In the genomic region with DNA sequence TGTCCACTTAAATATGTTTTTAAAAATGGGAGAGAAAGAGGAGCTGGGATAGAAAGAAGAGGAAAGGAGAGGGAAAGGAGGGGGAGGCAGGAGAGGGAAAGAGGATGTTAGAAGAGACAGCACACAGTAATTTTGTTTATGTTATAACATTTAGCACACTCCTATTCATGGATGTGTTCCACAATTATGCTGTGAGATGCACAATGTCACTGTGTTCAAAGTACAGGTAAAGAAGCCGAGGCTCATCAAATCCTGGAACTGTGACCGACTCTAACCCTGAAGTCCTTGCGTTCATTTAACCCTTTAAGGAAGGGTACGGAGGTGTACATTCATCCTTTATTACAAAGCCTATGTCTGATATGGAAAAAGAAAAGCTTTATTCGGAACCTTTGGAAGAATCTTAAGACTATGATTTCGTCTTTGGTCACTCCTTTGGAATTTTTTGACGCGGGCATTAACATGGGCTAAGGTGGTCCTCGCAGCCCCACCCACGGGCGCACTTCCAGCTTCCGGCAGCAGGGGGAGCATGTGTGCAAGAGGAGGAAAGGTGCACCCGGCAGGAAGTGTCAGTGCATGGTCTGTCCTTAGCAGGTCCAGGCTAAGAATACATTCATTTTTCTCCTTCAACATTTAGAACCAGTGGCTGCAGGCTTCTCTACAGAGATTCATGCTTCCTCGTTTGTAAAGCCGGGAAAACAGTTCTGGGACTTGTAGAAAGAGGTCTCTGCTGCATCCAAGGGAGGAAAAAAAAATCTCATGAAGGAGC, we compare ENCODE assay signal across 8 mouse cellular contexts.
A peak's percentile ranks its signal among the peaks of the same experiment; 100 is the strongest.
DNase-seq lines count a peak whose midpoint lies in the region; ATAC-seq and TF ChIP-seq lines count a peak whose summit lies in the region.

No protein-coding gene starts in this region.

- WGBS in bone marrow, adult 2 months = under 1% methylated on average over 15 of the region's 15 CpGs
- 3% methylated on average over 15 of the region's 15 CpGs for WGBS in embryonic facial prominence, embryonic 15.5 days
- 2% methylated on average over 15 of the region's 15 CpGs for WGBS in heart, embryonic 10.5 days
- WGBS in kidney, embryonic 15.5 days = 2% methylated on average over 15 of the region's 15 CpGs
- 3% methylated on average over 15 of the region's 15 CpGs for WGBS in liver, adult 2 months

- no peak for TF ChIP-seq POLR2A in bone marrow, adult 2 months (IDR thresholded peaks at IDR 0.05; ENCODE audit: borderline replicate concordance, control insufficient read depth, low read depth, low read length)
- TF ChIP-seq POLR2A in liver, adult 2 months (IDR thresholded peaks at IDR 0.05; ENCODE audit: extremely low read depth, insufficient read depth, low read length) = no peak
- TF ChIP-seq POLR2A in myocyte (IDR thresholded peaks at IDR 0.05; ENCODE audit: insufficient read length, low read depth) = no peak

- H3K9ac ChIP-seq in embryonic facial prominence, embryonic 15.5 days = no peak overlapping the region
- H3K9ac ChIP-seq in kidney, embryonic 15.5 days = 0 out of 2 replicates have a peak overlapping the region, but pooled peaks have one; percentile 23
- no peak overlapping the region for H3K9ac ChIP-seq in liver, adult 2 months (ENCODE audit: low read depth, low read length)

- H3K9me3 ChIP-seq in embryonic facial prominence, embryonic 15.5 days (replicated peaks) = no peaks in the 10 kb centered on the region
- no peaks in the 10 kb centered on the region for H3K9me3 ChIP-seq in heart, embryonic 10.5 days
- H3K9me3 ChIP-seq in kidney, embryonic 15.5 days (replicated peaks) = no peaks in the 10 kb centered on the region

- peak; percentile 99 for TF ChIP-seq CTCF in bone marrow, adult 2 months (IDR thresholded peaks at IDR 0.05; ENCODE audit: control insufficient read depth, insufficient read depth, low read length)
- peak; percentile 98 for TF ChIP-seq CTCF in liver, adult 2 months (IDR thresholded peaks at IDR 0.05; ENCODE audit: low read depth, low read length)

- DNase-seq in A20 (ENCODE audit: low read depth, low spot score) = peak; percentile 75
- DNase-seq in heart, embryonic 10.5 days (ENCODE audit: low spot score) = peak; percentile 92
- peak; percentile 47 for DNase-seq in liver, adult 2 months (ENCODE audit: extremely low read depth, low read depth, low spot score)
- DNase-seq in spleen, postnatal 4 days (ENCODE audit: low spot score in 2 of 2) = peak; percentile 91 to 99

- H3K27ac ChIP-seq in bone marrow, adult 2 months (ENCODE audit: control insufficient read depth, insufficient read depth, low read depth, low read length, poor library complexity) = no peak overlapping the region
- H3K27ac ChIP-seq in embryonic facial prominence, embryonic 15.5 days (replicated peaks) = peak overlapping the region; percentile 80
- H3K27ac ChIP-seq in heart, embryonic 10.5 days = peak overlapping the region; percentile 89
- peak overlapping the region; percentile 91 for H3K27ac ChIP-seq in kidney, embryonic 15.5 days
- no peak overlapping the region for H3K27ac ChIP-seq in liver, adult 2 months (replicated peaks; ENCODE audit: insufficient read depth, low read depth, low read length)

- H3K27me3 ChIP-seq in embryonic facial prominence, embryonic 15.5 days = no peaks in the 10 kb centered on the region
- H3K27me3 ChIP-seq in heart, embryonic 10.5 days (ENCODE audit: insufficient read depth, poor library complexity, severe bottlenecking) = no peaks in the 10 kb centered on the region
- H3K27me3 ChIP-seq in kidney, embryonic 15.5 days = no peaks in the 10 kb centered on the region
- H3K27me3 ChIP-seq in liver, adult 2 months (ENCODE audit: control insufficient read depth, insufficient read depth, low read length) = no peaks in the 10 kb centered on the region
- H3K27me3 ChIP-seq in myocyte (ENCODE audit: control insufficient read depth, insufficient read depth, insufficient read length) = no peaks in the 10 kb centered on the region

- H3K4me1 ChIP-seq in bone marrow, adult 2 months (ENCODE audit: control insufficient read depth, insufficient read depth, low read length) = peaks cover 2% of the 10 kb centered on the region; the same call in 1 of the 2 replicates
- peaks cover 36% of the 10 kb centered on the region for H3K4me1 ChIP-seq in embryonic facial prominence, embryonic 15.5 days
- peaks cover 29% of the 10 kb centered on the region for H3K4me1 ChIP-seq in heart, embryonic 10.5 days
- peaks cover 43% of the 10 kb centered on the region for H3K4me1 ChIP-seq in kidney, embryonic 15.5 days
- peaks cover 10% of the 10 kb centered on the region; the same call in 1 of the 2 replicates for H3K4me1 ChIP-seq in liver, adult 2 months (ENCODE audit: control insufficient read depth, insufficient read depth, low read length)

- ATAC-seq in embryonic facial prominence, embryonic 15.5 days (ENCODE audit: insufficient number of reproducible peaks, low FRiP score, low TSS enrichment, low read depth) = no peak
- peak; percentile 64 for ATAC-seq in kidney, embryonic 15.5 days (replicated peaks; ENCODE audit: low FRiP score)

- no peaks in the 10 kb centered on the region for H3K79me2 ChIP-seq in liver, adult 2 months (ENCODE audit: control insufficient read depth, insufficient read depth, low read length)
- H3K79me2 ChIP-seq in myocyte (ENCODE audit: control insufficient read depth, insufficient read depth) = no peaks in the 10 kb centered on the region

- H3K36me3 ChIP-seq in embryonic facial prominence, embryonic 15.5 days = no peaks in the 10 kb centered on the region
- H3K36me3 ChIP-seq in heart, embryonic 10.5 days = no peaks in the 10 kb centered on the region
- no peaks in the 10 kb centered on the region for H3K36me3 ChIP-seq in kidney, embryonic 15.5 days
- no peaks in the 10 kb centered on the region for H3K36me3 ChIP-seq in liver, adult 2 months (ENCODE audit: control insufficient read depth, insufficient read depth, low read length)
- H3K36me3 ChIP-seq in myocyte (ENCODE audit: control insufficient read depth, insufficient read depth) = no peaks in the 10 kb centered on the region

- H3ac ChIP-seq in myocyte (ENCODE audit: control insufficient read depth, insufficient read length) = no peak overlapping the region

- H3K4me3 ChIP-seq in bone marrow, adult 2 months (replicated peaks; ENCODE audit: control insufficient read depth, low read depth, low read length) = peak overlapping the region; percentile 51
- H3K4me3 ChIP-seq in embryonic facial prominence, embryonic 15.5 days (replicated peaks) = peak overlapping the region; percentile 34
- peak overlapping the region; percentile 58 for H3K4me3 ChIP-seq in heart, embryonic 10.5 days
- H3K4me3 ChIP-seq in kidney, embryonic 15.5 days (replicated peaks) = peak overlapping the region; percentile 36
- H3K4me3 ChIP-seq in liver, adult 2 months (ENCODE audit: insufficient read depth, low read depth, low read length) = 0 out of 2 replicates have a peak overlapping the region, but pooled peaks have one; percentile 11
- peak overlapping the region; percentile 15 for H3K4me3 ChIP-seq in myocyte

- H3K4me2 ChIP-seq in embryonic facial prominence, embryonic 15.5 days (replicated peaks) = peak overlapping the region; percentile 56
- peak overlapping the region; percentile 65 for H3K4me2 ChIP-seq in kidney, embryonic 15.5 days
- H3K4me2 ChIP-seq in myocyte (ENCODE audit: low read depth) = peak overlapping the region; percentile 91

TF ChIP-seq in myocyte, 11 proteins besides CTCF, POLR2A, EP300 and RAD21:
- TF ChIP-seq TCF3 (IDR thresholded peaks at IDR 0.05; ENCODE audit: insufficient read length, low read depth) = no peak
- no peak for TF ChIP-seq MYOG (IDR thresholded peaks at IDR 0.05; ENCODE audit: control insufficient read depth in 1 of 3, insufficient read depth in 1 of 3, insufficient read length in 2 of 3, low read depth in 2 of 3)
- TF ChIP-seq SRF (IDR thresholded peaks at IDR 0.05; ENCODE audit: control insufficient read depth, insufficient read length, low read depth) = no peak
- no peak for TF ChIP-seq USF1 (IDR thresholded peaks at IDR 0.05; ENCODE audit: low read depth)
- TF ChIP-seq CEBPB (IDR thresholded peaks at IDR 0.05; ENCODE audit: insufficient read depth, poor library complexity, severe bottlenecking) = no peak
- TF ChIP-seq E2F4 (IDR thresholded peaks at IDR 0.05; ENCODE audit: insufficient read depth) = no peak
- no peak for TF ChIP-seq TCF12 (IDR thresholded peaks at IDR 0.05; ENCODE audit: insufficient read depth, poor library complexity, severe bottlenecking)
- TF ChIP-seq MYOD1 (IDR thresholded peaks at IDR 0.05; ENCODE audit: control insufficient read depth in 1 of 3, insufficient read length in 2 of 3, low read depth in 2 of 3) = no peak
- TF ChIP-seq REST (IDR thresholded peaks at IDR 0.05; ENCODE audit: insufficient read depth, insufficient read length) = no peak
- no peak for TF ChIP-seq MAX (IDR thresholded peaks at IDR 0.05; ENCODE audit: low read depth)
- no peak for TF ChIP-seq POLR2AphosphoS2 (IDR thresholded peaks at IDR 0.05; ENCODE audit: insufficient read length, low read depth)

Comparison
In these comparisons a context has a peak if more than half of its experiments do, and no peak if none do; other contexts are left out.
1. H3K27ac ChIP-seq: peak in embryonic facial prominence, embryonic 15.5 days (single experiment), heart, embryonic 10.5 days (single experiment) and kidney, embryonic 15.5 days (single experiment); none in bone marrow, adult 2 months (single experiment) and liver, adult 2 months (single experiment).
2. Peak in every context shown above with its lines, with median percentiles within 50 percentile points of each other: DNase-seq, H3K4me3 ChIP-seq and H3K4me2 ChIP-seq.